Mouse (Mus musculus): ENCODE results near the gene Lman2.

GRCm38 (mm10) chr13:55400039-55400346 lies 37.4 kb upstream of the Lman2 start:
- TF ChIP-seq POLR2A (IDR thresholded peaks at IDR 0.05; ENCODE audit: control insufficient read depth, low read depth, low read length), result no peak
- TF ChIP-seq CTCF (IDR thresholded peaks at IDR 0.05; ENCODE audit: control insufficient read depth, insufficient read depth, insufficient replicate concordance, low read depth, low read length), result no peak

Measured in testis, adult 2 months (tissue).